Mouse (Mus musculus): ENCODE results near the gene Rsl24d1. TPM values are rescaled to one million over a fixed set of nuclear protein-coding genes. Genes with fewer than 3 reads are reported as not detected.

Gene Rsl24d1
- polyA plus RNA-seq, 1 experiment, result 25.8 TPM

- TF ChIP-seq CTCF (IDR thresholded peaks at IDR 0.05; ENCODE audit: borderline replicate concordance, control insufficient read depth, extremely low read depth, insufficient read depth, low read length, poor library complexity) (no peak), POLR2A (IDR thresholded peaks at IDR 0.05; ENCODE audit: control insufficient read depth, extremely low read depth, insufficient read depth, low read length, poor library complexity) (no peak)
- H3K36me3 ChIP-seq (ENCODE audit: control insufficient read depth, insufficient read depth, low read length), result no peaks in the 10 kb centered on the region
- no peak for DNase-seq
- peaks cover 60% of the 10 kb centered on the region for H3K4me1 ChIP-seq (replicated peaks; ENCODE audit: control insufficient read depth, insufficient read depth, low read length)
- no peaks in the 10 kb centered on the region for H3K27me3 ChIP-seq (ENCODE audit: control insufficient read depth, insufficient read depth, low read length)
- no peak overlapping the region for H3K4me3 ChIP-seq (ENCODE audit: control insufficient read depth, insufficient read depth, low read length)
- H3K27ac ChIP-seq (ENCODE audit: control insufficient read depth, insufficient read depth, low read length), result no peak overlapping the region
- 67% methylated on average over 6 of the region's 6 CpGs for WGBS
These were observed 29.3 kb upstream of the Rsl24d1 start for GRCm38 (mm10) chr9:73083956-73084355.

- Histone ChIP-seq H3K4me1 (replicated peaks; ENCODE audit: control insufficient read depth, insufficient read depth, low read length) (peaks cover 67% of the 10 kb centered on the region), H3K27me3 (ENCODE audit: control insufficient read depth, insufficient read depth, low read length) (no peaks in the 10 kb centered on the region), H3K4me3 (ENCODE audit: control insufficient read depth, insufficient read depth, low read length) (no peak overlapping the region), H3K36me3 (ENCODE audit: control insufficient read depth, insufficient read depth, low read length) (no peaks in the 10 kb centered on the region), H3K27ac (ENCODE audit: control insufficient read depth, insufficient read depth, low read length) (no peak overlapping the region)
- WGBS, result 35% methylated on average over 6 of the region's 6 CpGs
- TF ChIP-seq POLR2A (IDR thresholded peaks at IDR 0.05; ENCODE audit: control insufficient read depth, extremely low read depth, insufficient read depth, low read length, poor library complexity) (no peak), CTCF (IDR thresholded peaks at IDR 0.05; ENCODE audit: borderline replicate concordance, control insufficient read depth, extremely low read depth, insufficient read depth, low read length, poor library complexity) (no peak)
- DNase-seq, result no peak
These were observed 27.4 kb upstream of the Rsl24d1 start for GRCm38 (mm10) chr9:73085845-73086244.

GRCm38 (mm10) chr9:73087121-73087520 lies 26.1 kb upstream of the Rsl24d1 start:
- WGBS, result 39% methylated on average over 8 of the region's 8 CpGs
- Histone ChIP-seq H3K36me3 (ENCODE audit: control insufficient read depth, insufficient read depth, low read length) (no peaks in the 10 kb centered on the region), H3K4me3 (ENCODE audit: control insufficient read depth, insufficient read depth, low read length) (no peak overlapping the region), H3K27ac (ENCODE audit: control insufficient read depth, insufficient read depth, low read length) (peak overlapping the region; percentile 40; the same call in 1 of the 2 replicates), H3K4me1 (replicated peaks; ENCODE audit: control insufficient read depth, insufficient read depth, low read length) (peaks cover 65% of the 10 kb centered on the region), H3K27me3 (ENCODE audit: control insufficient read depth, insufficient read depth, low read length) (no peaks in the 10 kb centered on the region)
- TF ChIP-seq POLR2A (IDR thresholded peaks at IDR 0.05; ENCODE audit: control insufficient read depth, extremely low read depth, insufficient read depth, low read length, poor library complexity), result no peak
- no peak for TF ChIP-seq CTCF (IDR thresholded peaks at IDR 0.05; ENCODE audit: borderline replicate concordance, control insufficient read depth, extremely low read depth, insufficient read depth, low read length, poor library complexity)
- DNase-seq, result no peak

GRCm38 (mm10) chr9:73087581-73087980 lies 25.6 kb upstream of the Rsl24d1 start:
- DNase-seq, result no peak
- TF ChIP-seq POLR2A (IDR thresholded peaks at IDR 0.05; ENCODE audit: control insufficient read depth, extremely low read depth, insufficient read depth, low read length, poor library complexity) (no peak), CTCF (IDR thresholded peaks at IDR 0.05; ENCODE audit: borderline replicate concordance, control insufficient read depth, extremely low read depth, insufficient read depth, low read length, poor library complexity) (no peak)
- peaks cover 60% of the 10 kb centered on the region for H3K4me1 ChIP-seq (replicated peaks; ENCODE audit: control insufficient read depth, insufficient read depth, low read length)
- H3K4me3 ChIP-seq (ENCODE audit: control insufficient read depth, insufficient read depth, low read length), result no peak overlapping the region
- H3K36me3 ChIP-seq (ENCODE audit: control insufficient read depth, insufficient read depth, low read length), result no peaks in the 10 kb centered on the region
- H3K27me3 ChIP-seq (ENCODE audit: control insufficient read depth, insufficient read depth, low read length), result no peaks in the 10 kb centered on the region
- peak overlapping the region; percentile 35; the same call in 1 of the 2 replicates for H3K27ac ChIP-seq (ENCODE audit: control insufficient read depth, insufficient read depth, low read length)
- 6% methylated on average over 5 of the region's 5 CpGs for WGBS

- no peak for TF ChIP-seq CTCF (IDR thresholded peaks at IDR 0.05; ENCODE audit: borderline replicate concordance, control insufficient read depth, extremely low read depth, insufficient read depth, low read length, poor library complexity)
- TF ChIP-seq POLR2A (IDR thresholded peaks at IDR 0.05; ENCODE audit: control insufficient read depth, extremely low read depth, insufficient read depth, low read length, poor library complexity), result no peak
- H3K4me1 ChIP-seq (replicated peaks; ENCODE audit: control insufficient read depth, insufficient read depth, low read length), result peaks cover 50% of the 10 kb centered on the region
- WGBS, result 4% methylated on average over 16 of the region's 16 CpGs
- peak; percentile 55 for DNase-seq
- peak overlapping the region; percentile 81 for H3K27ac ChIP-seq (ENCODE audit: control insufficient read depth, insufficient read depth, low read length)
- H3K27me3 ChIP-seq (ENCODE audit: control insufficient read depth, insufficient read depth, low read length), result no peaks in the 10 kb centered on the region
- H3K36me3 ChIP-seq (ENCODE audit: control insufficient read depth, insufficient read depth, low read length), result no peaks in the 10 kb centered on the region
- no peak overlapping the region for H3K4me3 ChIP-seq (ENCODE audit: control insufficient read depth, insufficient read depth, low read length)
These were observed 23.9 kb upstream of the Rsl24d1 start for GRCm38 (mm10) chr9:73089222-73089920.

- TF ChIP-seq POLR2A (IDR thresholded peaks at IDR 0.05; ENCODE audit: control insufficient read depth, extremely low read depth, insufficient read depth, low read length, poor library complexity), result no peak
- TF ChIP-seq CTCF (IDR thresholded peaks at IDR 0.05; ENCODE audit: borderline replicate concordance, control insufficient read depth, extremely low read depth, insufficient read depth, low read length, poor library complexity), result no peak
- Histone ChIP-seq H3K27me3 (ENCODE audit: control insufficient read depth, insufficient read depth, low read length) (no peaks in the 10 kb centered on the region), H3K4me3 (ENCODE audit: control insufficient read depth, insufficient read depth, low read length) (no peak overlapping the region), H3K36me3 (ENCODE audit: control insufficient read depth, insufficient read depth, low read length) (no peaks in the 10 kb centered on the region), H3K4me1 (replicated peaks; ENCODE audit: control insufficient read depth, insufficient read depth, low read length) (peaks cover 48% of the 10 kb centered on the region), H3K27ac (ENCODE audit: control insufficient read depth, insufficient read depth, low read length) (peak overlapping the region; percentile 81)
- no peak for DNase-seq
- 83% methylated on average over 10 of the region's 10 CpGs for WGBS
These were observed 23.1 kb upstream of the Rsl24d1 start for GRCm38 (mm10) chr9:73090121-73090520.
